Mouse (Mus musculus) retina, postnatal 7 days (tissue): ENCODE measurements around the gene Ifitm2.
A peak's percentile ranks its signal among the peaks of the same experiment; 100 is the strongest.

Experiments used
- DNase-seq: peaks from one replicate; pipeline ENCODE4 v3.0.0-alpha.2; 2012; ENCODE audit warnings: low read depth, low spot score

Ifitm2 gene

DNA sequence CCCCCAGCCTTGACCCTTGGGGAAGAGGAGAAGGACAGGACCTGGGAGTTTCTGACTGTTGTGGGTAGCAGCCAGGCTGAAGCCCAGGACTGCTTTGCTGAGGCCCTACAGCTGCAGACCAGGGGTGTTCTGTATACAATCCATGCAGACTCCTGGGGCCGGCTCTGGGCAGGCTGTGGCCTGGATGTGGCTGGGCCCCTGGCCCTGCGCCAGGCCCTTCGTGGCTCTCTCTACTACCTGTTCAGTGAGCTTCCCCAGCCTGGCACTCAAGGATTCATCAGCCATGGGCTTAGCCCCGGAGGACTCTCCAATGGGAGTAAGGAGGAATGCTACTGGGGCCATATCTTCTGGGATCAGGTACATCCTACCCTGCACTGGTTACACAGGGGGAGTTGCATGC is 12.4 kb downstream of the Ifitm2 start:
- DNase-seq = no peak

DNA sequence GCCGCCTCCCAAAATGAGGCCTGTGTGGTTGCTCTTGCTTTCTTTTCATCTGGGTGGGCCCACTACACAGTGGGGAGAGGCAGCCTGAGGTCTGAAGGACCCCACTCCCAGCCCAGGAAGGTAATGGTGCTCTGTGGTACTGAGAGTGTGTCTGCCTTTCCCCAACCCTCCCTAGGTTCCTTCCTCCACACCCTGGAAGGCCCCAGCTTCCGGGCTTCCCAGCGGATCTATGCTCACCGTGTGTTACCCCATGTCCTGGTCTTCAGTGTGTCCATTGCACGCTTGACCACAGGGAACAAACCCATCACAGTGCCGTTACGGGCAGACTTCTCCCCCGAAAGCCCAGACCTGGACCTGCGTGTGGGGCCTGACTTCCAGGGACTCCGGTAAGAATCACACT is 13.0 kb downstream of the Ifitm2 start:
- no peak for DNase-seq

DNA sequence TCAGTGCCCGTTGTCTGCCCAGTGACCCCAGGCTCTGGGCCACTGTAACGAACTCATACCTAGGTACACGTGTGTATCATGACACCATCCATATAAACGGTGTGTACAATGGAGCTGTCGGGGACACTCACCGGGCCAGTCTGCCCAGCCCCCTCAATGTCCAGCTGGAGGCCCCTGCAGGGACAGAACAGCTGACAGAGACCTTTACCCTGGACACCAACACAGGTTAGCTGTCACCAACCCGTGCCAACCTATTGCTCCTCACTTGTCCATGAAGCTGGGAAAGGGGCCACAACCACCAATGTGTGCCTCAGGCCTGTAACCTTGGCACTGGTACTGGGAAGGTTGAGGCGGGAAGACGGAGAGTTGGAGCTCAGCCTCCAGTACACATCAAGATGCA is 13.4 kb downstream of the Ifitm2 start:
- no peak for DNase-seq

DNA sequence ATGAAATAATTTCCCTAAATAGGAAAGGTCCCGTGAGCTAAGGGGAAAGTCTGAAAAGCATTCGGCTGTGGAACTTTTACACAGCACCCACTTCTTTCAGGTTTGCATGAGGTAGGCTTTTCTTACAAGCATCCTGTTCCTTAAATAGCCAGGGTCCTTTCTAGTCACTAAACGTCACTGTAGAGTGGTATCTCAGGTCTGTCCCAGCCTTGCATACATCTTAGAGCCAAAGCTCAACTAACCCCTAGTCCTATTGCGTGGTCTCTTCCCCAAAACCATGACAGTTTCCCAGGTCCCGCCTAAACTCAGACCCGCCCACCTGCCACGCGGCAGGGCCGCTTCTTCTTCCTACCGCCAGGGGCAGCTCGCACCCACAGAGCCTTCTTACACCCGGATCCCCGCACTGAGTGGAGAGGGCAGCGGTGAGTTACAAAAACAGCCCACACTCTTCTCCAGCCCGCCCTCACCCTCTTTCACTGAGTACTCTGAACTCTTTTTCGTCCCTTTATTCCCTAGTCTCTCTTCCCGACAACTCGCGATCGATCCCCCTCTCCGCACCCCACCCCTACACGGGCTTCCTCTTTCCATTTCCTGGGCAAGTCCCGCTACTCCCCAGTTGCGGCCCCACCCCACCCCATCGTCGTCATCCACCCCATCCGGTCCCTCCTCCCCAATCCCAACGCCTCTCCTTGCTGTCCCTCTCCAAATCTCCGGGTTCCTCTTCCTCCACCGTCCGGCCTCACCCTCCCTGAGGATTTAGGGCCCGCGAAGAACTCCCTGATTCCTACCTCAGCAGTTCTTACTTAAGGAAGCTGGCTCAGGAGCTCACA is 14.3 kb downstream of the Ifitm2 start, which contains the start of gene Pgghg:
Gene Pgghg (plus strand): TSS at position 170 of the 830 bp plus-strand sequence.
- DNase-seq = peak; percentile 21

DNA sequence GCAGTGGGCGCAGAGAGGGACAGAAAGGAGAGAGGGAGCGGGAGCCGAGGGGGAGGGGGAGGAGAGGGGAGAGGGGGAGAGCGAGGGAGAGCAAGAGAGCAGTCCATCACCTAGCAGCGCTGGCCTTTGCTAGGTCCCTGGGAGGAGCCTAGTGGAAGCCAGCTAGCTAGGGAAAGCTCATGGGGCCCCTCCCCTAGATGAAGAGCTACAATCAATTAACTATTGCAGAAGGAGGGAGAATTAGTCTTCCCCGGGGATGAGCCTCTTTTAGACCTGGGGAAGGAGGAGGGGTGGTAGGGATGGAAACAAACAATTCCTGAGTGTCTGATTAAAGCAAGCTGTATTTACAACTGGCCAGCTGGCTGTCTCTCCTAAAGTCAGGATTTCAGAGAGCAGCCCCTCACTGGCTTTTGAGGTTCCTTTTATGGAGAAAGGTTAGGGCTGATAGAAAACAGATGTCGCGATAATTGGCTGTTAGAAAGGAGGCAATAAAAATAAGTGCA is 16.1 kb downstream of the Ifitm2 start:
- no peak for DNase-seq

DNA sequence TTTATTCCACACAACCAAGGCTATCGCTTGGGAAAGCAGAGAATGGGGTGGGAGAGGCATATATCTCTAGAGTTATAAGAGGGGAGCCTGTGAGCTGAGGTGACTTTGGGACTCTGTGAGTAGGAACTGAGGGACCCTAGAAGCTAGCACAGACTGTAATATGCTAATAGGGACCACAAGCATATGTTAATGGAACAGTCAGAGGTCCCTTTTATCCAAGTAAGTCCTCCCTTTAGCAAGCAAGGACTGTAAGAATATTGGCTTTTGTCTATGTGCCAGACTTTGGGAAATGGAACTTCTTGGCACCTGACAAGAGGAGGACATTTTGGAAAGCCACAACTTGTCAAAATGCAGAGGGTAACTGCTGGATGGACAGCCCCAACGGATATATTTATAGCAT is 16.9 kb downstream of the Ifitm2 start:
- DNase-seq = no peak

DNA sequence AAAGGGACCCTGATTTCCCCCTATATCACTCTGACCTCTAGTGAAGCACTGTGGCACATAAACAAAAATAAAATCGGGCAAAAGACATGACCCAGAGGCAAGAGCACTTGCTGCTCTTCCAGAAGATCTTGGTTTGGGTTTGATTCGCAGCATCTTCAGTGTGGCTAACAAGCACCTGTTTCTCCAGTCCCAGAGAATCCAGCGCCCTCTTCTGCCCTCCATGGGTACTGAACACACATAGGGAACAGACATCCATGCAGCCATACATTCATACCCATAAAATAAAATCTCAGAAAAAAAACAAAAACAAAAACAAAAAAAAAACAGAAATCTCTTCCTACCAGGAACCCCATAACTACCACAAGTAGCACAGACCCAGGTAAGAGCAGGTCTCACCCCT is 17.4 kb downstream of the Ifitm2 start:
- DNase-seq = no peak

DNA sequence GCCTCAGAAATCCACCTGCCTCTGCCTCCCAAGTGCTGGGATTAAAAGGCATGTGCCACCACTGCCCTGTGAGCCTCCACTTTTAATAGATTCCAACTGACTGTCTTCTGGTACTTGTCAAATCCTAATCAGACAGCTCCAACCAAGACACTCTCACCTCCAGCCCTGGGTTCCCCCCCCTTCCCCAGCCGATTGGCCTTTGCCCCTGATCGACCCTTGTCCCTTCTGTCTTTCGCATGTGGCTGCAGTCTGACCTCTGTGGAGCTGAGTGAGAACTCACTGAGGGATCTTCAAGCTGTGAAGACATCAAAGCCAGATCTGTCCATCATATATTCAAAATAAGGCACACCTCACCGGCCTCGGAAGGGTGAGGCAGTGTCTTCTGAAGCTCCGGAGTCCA is 28.6 kb downstream of the Ifitm2 start:
- no peak for DNase-seq

DNA sequence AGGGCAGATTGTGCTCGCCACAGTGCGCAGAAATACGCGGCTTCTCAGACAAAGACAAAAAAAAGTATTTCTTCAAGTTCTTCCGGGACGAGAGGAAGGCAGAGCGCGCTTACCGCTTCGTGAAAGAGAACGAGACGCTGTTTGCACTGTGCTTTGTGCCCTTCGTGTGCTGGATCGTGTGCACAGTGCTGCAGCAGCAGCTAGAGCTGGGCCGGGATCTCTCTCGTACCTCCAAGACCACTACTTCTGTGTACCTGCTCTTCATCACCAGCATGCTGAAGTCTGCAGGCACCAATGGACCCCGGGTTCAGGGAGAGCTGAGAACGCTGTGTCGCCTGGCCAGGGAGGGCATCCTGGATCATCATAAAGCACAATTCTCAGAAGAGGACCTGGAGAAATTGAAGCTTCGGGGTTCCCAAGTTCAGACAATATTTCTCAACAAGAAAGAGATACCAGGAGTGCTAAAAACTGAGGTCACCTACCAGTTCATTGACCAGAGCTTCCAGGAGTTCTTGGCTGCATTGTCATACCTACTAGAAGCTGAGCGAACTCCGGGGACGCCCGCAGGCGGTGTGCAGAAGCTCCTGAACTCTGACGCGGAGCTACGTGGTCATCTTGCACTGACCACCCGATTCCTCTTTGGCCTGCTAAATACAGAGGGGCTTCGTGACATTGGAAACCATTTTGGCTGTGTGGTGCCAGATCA is 32.6 kb downstream of the Ifitm2 start:
- no peak for DNase-seq

DNA sequence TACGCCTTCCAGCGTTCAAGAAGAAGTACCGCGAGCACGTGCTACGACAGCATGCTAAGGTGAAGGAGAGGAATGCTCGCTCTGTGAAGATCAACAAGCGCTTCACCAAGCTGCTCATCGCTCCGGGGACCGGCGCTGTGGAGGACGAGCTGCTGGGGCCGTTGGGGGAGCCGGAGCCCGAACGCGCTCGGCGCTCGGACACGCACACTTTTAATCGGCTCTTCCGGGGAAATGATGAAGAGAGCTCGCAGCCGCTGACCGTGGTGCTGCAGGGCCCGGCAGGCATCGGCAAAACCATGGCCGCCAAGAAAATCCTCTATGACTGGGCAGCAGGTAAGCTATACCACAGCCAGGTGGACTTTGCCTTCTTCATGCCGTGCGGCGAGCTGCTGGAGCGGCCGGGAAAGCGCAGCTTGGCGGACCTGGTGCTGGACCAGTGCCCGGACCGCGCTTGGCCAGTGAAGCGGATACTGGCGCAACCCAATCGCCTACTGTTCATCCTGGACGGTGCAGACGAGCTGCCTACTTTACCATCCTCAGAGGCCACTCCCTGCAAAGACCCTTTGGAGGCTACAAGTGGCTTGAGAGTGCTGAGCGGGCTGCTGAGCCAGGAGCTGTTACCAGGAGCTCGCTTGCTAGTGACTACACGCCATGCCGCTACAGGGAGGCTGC is 33.3 kb downstream of the Ifitm2 start:
- no peak for DNase-seq

DNA sequence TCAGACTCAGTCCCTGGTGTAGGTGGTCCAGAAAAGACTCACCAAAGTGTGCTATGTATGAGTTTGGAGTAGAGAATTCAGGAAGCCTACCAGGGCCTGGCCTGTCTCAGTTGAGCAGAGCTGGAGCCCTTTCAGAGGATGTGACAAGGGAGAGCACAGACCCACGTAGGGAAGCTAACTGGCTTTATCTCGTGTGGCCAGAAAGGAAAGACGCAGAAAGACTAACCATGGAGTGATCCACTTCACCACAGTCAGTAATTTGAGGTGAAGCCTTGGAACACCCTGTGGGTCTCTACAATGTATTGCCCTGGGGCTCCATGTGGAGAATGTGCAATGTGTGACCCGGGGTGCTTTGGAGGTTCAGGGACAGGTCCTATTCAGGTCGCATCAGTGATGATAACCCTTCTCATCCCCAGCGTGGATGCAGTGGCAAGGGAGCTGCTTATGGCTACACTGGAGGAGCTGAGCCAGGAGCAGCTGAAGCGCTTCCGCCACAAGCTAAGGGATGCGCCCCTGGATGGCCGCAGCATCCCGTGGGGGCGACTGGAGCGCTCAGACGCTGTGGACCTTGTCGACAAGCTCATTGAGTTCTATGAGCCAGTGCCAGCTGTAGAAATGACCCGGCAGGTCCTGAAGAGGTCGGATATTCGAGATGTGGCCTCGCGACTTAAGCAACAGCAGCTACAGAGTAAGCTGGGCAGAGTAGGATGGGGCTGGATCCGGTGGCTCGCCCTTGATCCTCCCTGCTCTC is 34.4 kb downstream of the Ifitm2 start:
- DNase-seq = no peak

DNA sequence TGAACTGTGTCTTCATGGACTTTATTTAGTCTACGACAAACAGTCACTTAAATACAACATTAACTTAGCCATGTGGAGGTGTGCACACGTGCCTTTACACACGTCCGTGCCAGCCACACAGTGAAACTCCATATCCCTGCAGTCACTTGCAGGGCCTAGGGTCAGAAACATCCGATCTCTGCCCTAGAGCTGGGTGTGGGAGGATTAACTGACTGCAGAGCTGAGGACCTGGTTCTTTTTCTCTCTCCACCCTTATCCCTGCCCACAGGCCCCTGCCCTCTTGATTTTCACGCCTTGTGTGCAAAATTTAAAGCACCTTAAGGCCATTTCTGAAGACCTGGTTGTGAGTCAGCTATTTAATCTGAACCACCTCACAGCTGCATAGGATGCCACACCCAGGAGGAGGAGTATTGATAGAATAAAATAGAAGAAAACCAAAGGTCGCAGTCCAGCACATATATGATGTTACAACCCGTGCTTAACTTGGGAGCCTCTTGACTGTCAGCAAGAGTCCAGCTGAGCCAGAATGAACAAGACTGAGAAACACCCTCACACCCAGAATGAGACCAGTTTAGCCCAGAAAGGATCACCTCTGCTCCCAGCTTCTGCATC is 35.3 kb downstream of the Ifitm2 start, which contains the start of gene Nlrp6:
Gene Nlrp6 (plus strand): TSS at position 485 of the 612 bp plus-strand sequence.
- DNase-seq = no peak

DNA sequence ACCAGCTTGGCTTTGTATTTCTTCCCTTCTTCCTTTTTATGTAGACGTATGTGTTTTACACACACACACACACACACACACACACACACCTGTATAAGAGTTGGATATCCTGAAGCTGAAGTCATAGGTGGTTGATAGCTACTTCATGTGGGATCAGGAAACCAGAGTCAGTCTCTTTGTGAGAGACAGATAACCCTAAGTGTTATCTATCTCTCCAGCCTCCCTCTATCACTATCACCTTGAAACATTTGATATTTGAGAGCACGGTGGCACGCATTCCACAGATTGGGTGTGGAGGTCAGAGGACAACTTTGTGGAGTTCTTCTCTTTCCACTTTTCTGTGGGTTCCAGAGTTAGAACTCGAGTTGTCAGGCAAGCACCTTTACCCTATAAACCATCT is 35.9 kb downstream of the Ifitm2 start:
- DNase-seq = no peak

DNA sequence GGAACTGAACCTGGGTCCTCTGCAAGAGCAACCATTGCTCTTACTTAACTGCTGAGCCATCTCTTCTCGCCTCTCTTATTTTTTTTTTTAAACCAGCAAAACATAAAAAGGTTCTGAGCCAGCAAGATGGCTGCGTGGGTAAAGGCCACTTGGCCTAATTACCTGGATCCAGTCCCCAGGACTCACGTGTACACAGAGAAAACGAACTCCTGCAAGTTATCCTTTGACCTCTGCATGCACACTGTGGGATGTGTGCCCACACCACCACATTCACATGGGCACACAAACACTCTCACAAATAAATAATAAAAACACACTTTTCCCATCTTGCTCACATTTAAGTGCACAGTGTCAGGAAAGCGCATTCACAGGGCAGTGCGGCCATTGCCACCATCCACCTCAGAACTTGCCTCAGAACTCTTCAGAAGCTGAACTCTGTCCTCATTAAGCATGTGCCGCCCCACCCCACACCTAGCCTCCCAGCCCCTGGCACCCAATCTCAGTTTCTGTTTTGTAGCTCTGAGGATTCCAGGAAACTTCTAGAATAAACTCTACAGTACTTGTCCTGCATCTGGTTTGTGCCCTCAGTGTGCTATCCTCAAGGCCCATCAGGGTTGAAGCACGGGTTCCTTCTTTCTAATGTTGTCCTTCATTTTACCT is 41.6 kb downstream of the Ifitm2 start:
- no peak for DNase-seq

DNA sequence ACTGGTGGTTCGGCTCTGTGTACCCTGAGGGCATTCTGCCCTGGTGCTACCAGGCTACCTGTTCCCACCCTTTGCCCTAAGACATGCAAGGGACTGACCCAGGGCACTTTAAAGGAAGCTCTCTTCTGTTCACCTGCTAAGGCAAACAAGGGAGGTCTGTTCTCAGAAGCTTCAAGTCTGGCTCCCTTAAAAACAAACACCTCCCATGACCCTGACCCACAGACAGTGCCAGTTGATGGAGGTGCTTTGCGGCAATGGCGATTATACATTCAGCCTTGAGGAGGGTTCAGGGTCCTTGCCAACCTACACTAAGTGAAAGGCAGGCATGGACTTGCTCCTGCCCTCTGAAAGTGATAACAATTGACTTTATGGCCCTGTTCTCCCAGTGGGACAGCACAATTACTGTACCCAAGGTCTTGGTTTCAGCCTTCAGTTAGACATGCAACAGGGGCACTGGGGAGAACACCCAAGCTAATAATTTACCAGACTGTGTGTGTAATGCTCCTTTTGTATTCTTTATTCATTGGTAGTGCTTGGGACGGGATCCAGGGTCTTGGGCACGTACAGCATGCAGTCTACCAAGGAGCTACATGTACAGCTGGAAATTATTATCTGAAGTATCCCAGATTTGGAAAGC is 42.8 kb downstream of the Ifitm2 start:
- DNase-seq = no peak

DNA sequence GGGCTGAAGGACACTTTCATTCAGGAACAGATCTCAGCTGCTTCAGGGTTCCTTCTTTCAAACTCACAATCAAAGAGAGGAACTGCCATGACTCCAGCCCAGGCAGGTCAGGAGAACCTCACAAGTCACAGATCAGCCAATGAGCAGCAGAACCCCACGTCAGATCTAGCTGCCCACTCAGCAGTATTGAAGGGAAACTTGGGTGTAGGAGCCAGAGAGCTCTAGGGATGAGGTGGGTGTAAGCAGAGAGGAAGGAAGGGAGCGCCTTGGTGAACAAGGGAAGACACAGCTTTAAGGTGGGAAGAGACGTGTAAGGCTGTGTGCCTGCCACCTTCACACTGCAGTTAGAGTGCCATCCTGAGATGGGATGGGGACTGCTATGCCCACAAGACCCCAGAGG is 43.5 kb downstream of the Ifitm2 start:
- no peak for DNase-seq

DNA sequence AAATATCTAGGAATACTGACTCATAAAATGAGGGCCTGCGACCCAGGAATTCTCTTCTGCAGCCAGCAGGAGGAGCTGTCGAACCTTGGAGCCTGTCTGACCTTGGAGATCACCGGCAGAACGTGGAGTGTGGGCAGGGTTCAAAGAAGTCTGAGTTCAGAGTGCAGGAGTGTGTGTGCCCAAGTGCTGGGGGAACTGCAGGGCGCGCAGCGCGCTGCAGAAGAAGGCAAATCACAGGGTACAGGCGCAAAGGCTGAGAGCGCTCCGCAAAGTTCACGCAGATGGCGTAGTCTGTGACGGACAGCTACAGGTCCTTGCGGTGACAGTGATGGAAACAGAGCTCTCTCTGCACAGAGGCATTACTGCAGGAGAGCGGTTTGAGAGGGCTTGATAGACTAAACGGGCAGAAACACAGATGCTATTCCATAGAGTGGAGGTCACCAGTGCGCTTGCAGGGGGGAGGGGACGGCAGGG is 47.1 kb downstream of the Ifitm2 start:
- DNase-seq = peak; percentile 65

DNA sequence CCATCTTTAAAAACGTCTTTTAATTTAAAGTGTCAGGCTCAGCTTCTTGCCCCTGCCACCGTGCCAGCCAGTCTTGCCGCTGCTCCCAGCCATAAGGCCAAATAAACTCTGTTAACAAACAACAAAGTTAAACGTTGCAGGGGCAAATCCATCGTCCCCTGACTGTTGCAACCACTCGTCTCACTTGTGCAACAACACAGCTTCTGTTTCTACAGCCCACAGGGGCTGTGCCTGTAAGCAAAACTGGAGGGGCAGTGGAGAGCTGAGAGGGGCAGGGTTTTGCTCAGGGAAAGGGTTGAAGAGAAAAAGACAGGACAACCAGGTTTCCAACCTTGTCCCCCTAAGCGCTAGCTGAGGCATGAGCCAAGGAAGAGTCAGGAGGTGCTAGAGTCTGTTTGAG is 47.6 kb downstream of the Ifitm2 start:
- no peak for DNase-seq

DNA sequence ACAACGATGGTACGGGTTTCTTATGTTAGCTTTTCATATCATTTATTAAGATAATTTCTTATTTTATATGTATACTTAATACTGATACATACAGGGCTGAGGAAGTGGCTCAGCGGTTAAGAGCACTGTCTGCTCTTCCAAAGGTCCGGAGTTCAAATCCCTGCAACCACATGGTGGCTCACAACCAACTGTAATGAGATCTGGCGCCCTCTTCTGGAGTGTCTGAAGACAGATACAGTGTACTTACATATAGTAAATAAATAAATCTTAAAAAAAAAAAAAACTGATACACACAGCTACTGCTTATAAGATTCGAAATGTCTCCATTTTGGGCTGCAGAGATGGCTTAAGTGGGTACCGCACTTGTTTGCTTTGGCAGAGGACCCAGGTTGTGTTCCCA is 48.1 kb downstream of the Ifitm2 start:
- DNase-seq = no peak

DNA sequence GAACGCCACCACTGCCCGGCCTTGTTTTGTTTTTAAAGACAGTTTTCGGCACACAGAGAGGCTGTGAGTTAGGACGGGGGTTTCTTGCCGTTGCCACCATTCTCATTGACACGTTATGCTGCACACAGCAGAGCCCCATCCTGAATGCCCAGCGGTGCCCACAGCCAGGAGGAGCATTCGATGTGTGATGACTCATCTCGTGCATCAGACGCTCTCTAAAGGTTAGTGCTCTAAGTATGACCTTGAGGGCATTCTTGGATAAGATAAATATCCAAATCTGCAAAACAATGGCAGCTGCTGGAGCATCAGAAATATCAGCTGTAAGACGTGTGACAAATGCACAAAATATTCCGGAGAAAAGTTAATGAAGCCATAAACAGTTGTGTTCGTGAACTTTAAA is 48.7 kb downstream of the Ifitm2 start:
- DNase-seq = no peak
